Mouse (Mus musculus): ENCODE data around the gene Golph3.

- TF ChIP-seq EP300 (IDR thresholded peaks at IDR 0.05; ENCODE audit: insufficient read depth, low read depth, low read length) (no peak), CTCF (IDR thresholded peaks at IDR 0.05; ENCODE audit: low read depth, low read length) (no peak)
These were observed 755 bp downstream of the Golph3 start, which contains the start of gene 1810049J17Rik for GRCm38 (mm10) chr15:12321788-12322621.

All from ES-Bruce4 (cell line).